Mouse (Mus musculus): ENCODE data around the gene Ms4a4c.
"Not testable (repeated sequence)": the region's sequence is repeated elsewhere in the genome, so short reads cannot be mapped to it uniquely, and the experiment has no call there.

The Ms4a4c gene

GRCm38 (mm10) chr19:11447238-11447637 lies 42.7 kb downstream of the Ms4a4c start:
- in situ Hi-C loops (cut with MboI; ENCODE audit: unreplicated experiment in 2 of 2) = no loop called here

- in situ Hi-C loops (cut with MboI; ENCODE audit: unreplicated experiment in 2 of 2) = not testable (repeated sequence)
Observed at GRCm38 (mm10) chr19:11459041-11459440, 54.5 kb downstream of the Ms4a4c start.

GRCm38 (mm10) chr19:11464795-11465194 lies 60.2 kb downstream of the Ms4a4c start:
- in situ Hi-C loops (cut with MboI; ENCODE audit: unreplicated experiment in 2 of 2) = not testable (repeated sequence)

- in situ Hi-C loops (cut with MboI; ENCODE audit: unreplicated experiment in 2 of 2) = no loop called here
Observed at GRCm38 (mm10) chr19:11466471-11466870, 61.9 kb downstream of the Ms4a4c start.

- in situ Hi-C loops (cut with MboI; ENCODE audit: unreplicated experiment in 2 of 2) = not testable (repeated sequence)
Observed at GRCm38 (mm10) chr19:11468361-11468760, 63.8 kb downstream of the Ms4a4c start.

- in situ Hi-C loops (cut with MboI; ENCODE audit: unreplicated experiment in 2 of 2) = not testable (repeated sequence)
Observed at GRCm38 (mm10) chr19:11469215-11469614, 64.6 kb downstream of the Ms4a4c start, which contains the start of gene Ms4a6c. TSS of gene Ms4a6c (plus strand) at chr19:11469366.

All from v-Abl transformed pro-B cells (cell line).